Mouse (Mus musculus) heart, embryonic 10.5 days (tissue): ENCODE measurements around the gene Trim11. TPM values are rescaled to one million over a fixed set of nuclear protein-coding genes. Genes with fewer than 3 reads are reported as not detected.

Experiments used
- DNase-seq: peaks from one replicate; pipeline ENCODE4 v3.0.0-alpha.2; 2017; ENCODE audit warnings: low spot score
- H3K27ac ChIP-seq: fragments of 300-500 bp; sonication (generic); 2 replicates; pipeline ENCODE4 v1.5.1; 2016; ENCODE audit warnings: mild to moderate bottlenecking
- H3K27me3 ChIP-seq: fragments of 300-500 bp; sonication (generic); 2 replicates; pipeline ENCODE4 v1.6.1; 2016; ENCODE audit warnings: mild to moderate bottlenecking; ENCODE audit not compliant: poor library complexity, insufficient read depth, severe bottlenecking
- H3K36me3 ChIP-seq: fragments of 300-500 bp; sonication (generic); 2 replicates; pipeline ENCODE4 v1.6.1; 2016; ENCODE audit warnings: mild to moderate bottlenecking, moderate library complexity
- H3K4me1 ChIP-seq: fragments of 300-500 bp; sonication (generic); 2 replicates; pipeline ENCODE4 v1.6.1; 2016; ENCODE audit warnings: mild to moderate bottlenecking
- H3K4me3 ChIP-seq: fragments of 300-500 bp; sonication (generic); 2 replicates; pipeline ENCODE4 v1.5.1; 2016; ENCODE audit warnings: mild to moderate bottlenecking, moderate library complexity
- H3K9me3 ChIP-seq: fragments of 300-500 bp; sonication (generic); 2 replicates; pipeline ENCODE4 v1.6.1; 2016; ENCODE audit warnings: mild to moderate bottlenecking, moderate library complexity
- WGBS: fragments of 180-500 bp; shearing (Covaris S2); methylation state at CpG from one replicate; pipeline ENCODE4 v1.1.7; 2016; 5-methylcytosine and 5-hydroxymethylcytosine counted together
- polyA plus RNA-seq: library from polyadenylated mRNA; unstranded; fragments of >200 nt; fragmentation: Nextera tagmentation; extraction: Ambion mirVana; gene quantifications from 2 replicates; pipeline ENCODE4 v1.2.1, GENCODE M21; 2016

The Trim11 gene
- 24.0 and 31.4 TPM in 2 replicates for polyA plus RNA-seq

- Histone ChIP-seq H3K9me3 (no peaks in the 10 kb centered on the region), H3K36me3 (peaks cover 31% of the 10 kb centered on the region), H3K4me1 (peaks cover 67% of the 10 kb centered on the region), H3K27me3 (no peaks in the 10 kb centered on the region), H3K4me3 (peak within 1 kb of the TSS; percentile 82), H3K27ac (peak within 1 kb of the TSS; percentile 93)
- WGBS: under 1% methylated on average over 64 of the region's 64 CpGs
- DNase-seq: peak; percentile 91
These were observed at the start of gene Trim11 for GRCm38 (mm10) chr11:58978027-58978705. Gene Trim11 (plus strand): TSS chr11:58978093.

DNA sequence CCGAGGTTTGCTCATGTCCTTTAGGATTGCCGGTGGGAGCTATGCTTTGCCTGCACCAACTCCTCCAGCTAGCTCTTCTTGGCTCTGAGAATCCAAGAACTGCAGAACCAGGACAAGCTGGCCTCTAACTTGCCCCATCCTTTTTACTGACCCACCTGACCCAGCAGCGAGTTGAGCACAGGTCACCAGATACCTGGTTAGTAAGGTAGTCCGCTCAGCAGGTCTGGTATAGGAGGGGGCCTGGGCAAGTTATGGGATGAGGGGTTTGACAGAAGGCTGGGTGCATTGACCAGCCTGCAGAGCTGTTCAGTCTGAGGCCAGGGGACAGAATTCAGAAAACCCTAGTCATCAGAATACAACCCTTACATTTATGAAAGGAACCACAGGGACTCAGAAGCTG is 48.8 kb upstream of the Trim11 start:
- Histone ChIP-seq H3K27me3 (peaks cover under 1% of the 10 kb centered on the region; the same call in 1 of the 2 replicates), H3K36me3 (peaks cover 30% of the 10 kb centered on the region), H3K4me1 (peaks cover 20% of the 10 kb centered on the region), H3K9me3 (no peaks in the 10 kb centered on the region), H3K27ac (no peak overlapping the region; the same call in 1 of the 2 replicates), H3K4me3 (no peak overlapping the region)
- no peak for DNase-seq
- 59% methylated on average over 4 of the region's 4 CpGs for WGBS

DNA sequence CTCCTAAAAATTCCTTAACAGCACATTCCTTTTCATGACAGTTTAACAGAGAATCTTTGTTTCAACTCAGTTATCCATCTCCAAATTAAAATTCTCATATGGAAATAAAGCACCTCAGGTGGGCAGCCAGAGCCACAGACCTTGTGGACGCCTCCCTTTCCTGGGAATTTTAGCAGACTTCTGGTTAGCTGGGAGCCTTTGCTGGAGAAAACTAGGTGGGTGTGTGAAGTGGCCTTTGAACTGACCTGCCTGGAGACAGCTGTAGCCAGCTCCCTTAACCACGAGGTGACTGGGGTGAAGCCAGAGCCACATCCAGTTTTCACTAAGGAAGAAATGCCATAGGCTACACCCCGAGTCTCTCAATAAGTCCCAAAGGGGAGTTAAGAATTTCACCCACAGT is 48.3 kb upstream of the Trim11 start:
- Histone ChIP-seq H3K27me3 (no peaks in the 10 kb centered on the region), H3K9me3 (no peaks in the 10 kb centered on the region), H3K4me1 (peaks cover 20% of the 10 kb centered on the region), H3K27ac (no peak overlapping the region), H3K4me3 (no peak overlapping the region), H3K36me3 (peaks cover 36% of the 10 kb centered on the region)
- 42% methylated on average over 3 of the region's 3 CpGs for WGBS
- no peak for DNase-seq

- WGBS: 81% methylated on average over 3 of the region's 3 CpGs
- H3K9me3 ChIP-seq: no peaks in the 10 kb centered on the region
- no peak for DNase-seq
- no peak overlapping the region for H3K27ac ChIP-seq
- H3K4me1 ChIP-seq: peaks cover 20% of the 10 kb centered on the region
- no peak overlapping the region for H3K4me3 ChIP-seq
- peaks cover 40% of the 10 kb centered on the region for H3K36me3 ChIP-seq
- H3K27me3 ChIP-seq: no peaks in the 10 kb centered on the region
These were observed 47.6 kb upstream of the Trim11 start for GRCm38 (mm10) chr11:58930254-58930653.

GRCm38 (mm10) chr11:58931576-58931975 is 46.3 kb upstream of the Trim11 start:
- Histone ChIP-seq H3K9me3 (no peaks in the 10 kb centered on the region), H3K36me3 (peaks cover 51% of the 10 kb centered on the region), H3K27me3 (no peaks in the 10 kb centered on the region), H3K4me3 (no peak overlapping the region), H3K27ac (no peak overlapping the region), H3K4me1 (peaks cover 20% of the 10 kb centered on the region)
- no peak for DNase-seq
- 71% methylated on average over 4 of the region's 4 CpGs for WGBS

GRCm38 (mm10) chr11:58937909-58938308 is 40.0 kb upstream of the Trim11 start:
- no peak for DNase-seq
- Histone ChIP-seq H3K4me3 (peak overlapping the region; percentile 97), H3K9me3 (no peaks in the 10 kb centered on the region), H3K27ac (peak overlapping the region; percentile 97), H3K27me3 (peaks cover 5% of the 10 kb centered on the region; the same call in 1 of the 2 replicates), H3K36me3 (peaks cover 38% of the 10 kb centered on the region), H3K4me1 (peaks cover 21% of the 10 kb centered on the region)
- 2% methylated on average over 13 of the region's 13 CpGs for WGBS

DNA sequence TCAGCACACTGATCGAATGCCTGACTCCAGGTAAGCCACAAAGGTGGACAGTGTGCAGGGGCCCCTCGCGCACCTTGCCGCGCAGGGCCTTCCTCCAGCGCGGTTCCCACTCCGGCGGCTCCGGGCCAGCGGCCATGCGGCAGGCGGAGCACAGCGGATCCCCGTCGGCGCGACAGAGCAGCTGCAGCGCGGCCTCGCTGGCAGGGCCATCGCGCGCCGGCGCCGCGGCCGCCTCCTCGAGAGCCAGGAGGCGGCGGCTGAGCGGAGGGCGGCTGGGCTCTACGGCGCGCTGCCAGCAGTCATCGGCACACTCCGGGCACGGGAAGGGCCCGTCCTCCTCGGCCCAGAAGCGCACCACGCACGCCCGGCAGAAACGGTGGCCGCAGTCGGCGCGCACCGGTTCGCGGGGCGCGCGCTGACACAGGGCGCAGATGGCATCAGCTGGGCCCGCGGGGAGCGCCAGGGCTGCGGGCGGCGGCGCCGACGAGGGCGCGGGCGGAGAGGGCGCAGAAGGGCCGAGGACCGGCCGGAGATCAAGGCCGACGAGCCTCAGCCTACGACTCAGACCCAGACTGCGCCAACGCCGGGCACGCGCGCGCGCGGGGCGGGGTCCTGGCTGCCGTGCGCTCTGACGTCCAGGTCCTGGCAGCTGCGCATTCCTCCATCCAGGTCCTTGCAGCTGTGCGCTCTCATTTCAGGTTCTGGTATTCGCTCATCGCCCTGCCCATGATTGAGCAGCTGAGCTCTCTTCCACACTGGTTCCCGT is 39.4 kb upstream of the Trim11 start, which contains the start of gene Rnf187:
Gene Rnf187 (minus strand): TSS at position 595 of the 766 bp plus-strand sequence.
- peaks cover 5% of the 10 kb centered on the region; the same call in 1 of the 2 replicates for H3K27me3 ChIP-seq
- H3K4me3 ChIP-seq: peak within 1 kb of the TSS; percentile 97
- H3K9me3 ChIP-seq: no peaks in the 10 kb centered on the region
- H3K4me1 ChIP-seq: peaks cover 21% of the 10 kb centered on the region
- DNase-seq: peak; percentile 95
- peaks cover 32% of the 10 kb centered on the region for H3K36me3 ChIP-seq
- peak within 1 kb of the TSS; percentile 97 for H3K27ac ChIP-seq
- under 1% methylated on average over 95 of the region's 95 CpGs for whole genome bisulfite sequencing

- 19% methylated on average over 6 of the region's 6 CpGs for WGBS
- Histone ChIP-seq H3K36me3 (peaks cover 26% of the 10 kb centered on the region), H3K4me3 (peak overlapping the region; percentile 97), H3K27ac (peak overlapping the region; percentile 97), H3K27me3 (peaks cover 10% of the 10 kb centered on the region), H3K9me3 (no peaks in the 10 kb centered on the region), H3K4me1 (peaks cover 21% of the 10 kb centered on the region)
- DNase-seq: no peak
These were observed 38.8 kb upstream of the Trim11 start for GRCm38 (mm10) chr11:58939088-58939439.

DNA sequence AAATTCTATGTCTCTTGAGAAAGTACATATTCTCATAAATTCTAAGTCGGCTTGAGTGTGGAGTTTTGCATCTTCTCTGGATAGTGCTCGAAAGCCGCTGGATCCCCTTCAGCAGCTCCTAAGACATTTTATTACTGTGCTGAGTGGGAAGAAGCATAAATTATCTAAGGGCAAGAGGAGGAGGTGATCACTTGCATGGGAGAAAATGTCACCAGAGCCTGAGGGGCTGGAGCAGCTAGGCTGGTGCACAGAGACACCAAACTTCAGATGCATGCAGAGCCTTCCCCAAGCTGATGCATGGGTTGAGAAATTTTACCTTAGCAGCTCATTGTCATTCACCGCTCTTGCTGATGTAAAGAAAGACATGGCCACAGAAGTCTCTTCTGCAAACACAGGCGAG is 33.8 kb upstream of the Trim11 start:
- Histone ChIP-seq H3K27me3 (peaks cover 48% of the 10 kb centered on the region), H3K27ac (no peak overlapping the region), H3K4me3 (no peak overlapping the region), H3K9me3 (no peaks in the 10 kb centered on the region), H3K4me1 (peaks cover under 1% of the 10 kb centered on the region; the same call in 1 of the 2 replicates), H3K36me3 (no peaks in the 10 kb centered on the region)
- DNase-seq: no peak
- 82% methylated on average over 5 of the region's 5 CpGs for WGBS

- Histone ChIP-seq H3K27me3 (peaks cover 79% of the 10 kb centered on the region), H3K4me3 (no peak overlapping the region), H3K27ac (no peak overlapping the region), H3K36me3 (no peaks in the 10 kb centered on the region), H3K9me3 (no peaks in the 10 kb centered on the region), H3K4me1 (peaks cover 8% of the 10 kb centered on the region; the same call in 1 of the 2 replicates)
- 66% methylated on average over 3 of the region's 3 CpGs for WGBS
- DNase-seq: no peak
These were observed 30.6 kb upstream of the Trim11 start for GRCm38 (mm10) chr11:58947306-58947705.

DNA sequence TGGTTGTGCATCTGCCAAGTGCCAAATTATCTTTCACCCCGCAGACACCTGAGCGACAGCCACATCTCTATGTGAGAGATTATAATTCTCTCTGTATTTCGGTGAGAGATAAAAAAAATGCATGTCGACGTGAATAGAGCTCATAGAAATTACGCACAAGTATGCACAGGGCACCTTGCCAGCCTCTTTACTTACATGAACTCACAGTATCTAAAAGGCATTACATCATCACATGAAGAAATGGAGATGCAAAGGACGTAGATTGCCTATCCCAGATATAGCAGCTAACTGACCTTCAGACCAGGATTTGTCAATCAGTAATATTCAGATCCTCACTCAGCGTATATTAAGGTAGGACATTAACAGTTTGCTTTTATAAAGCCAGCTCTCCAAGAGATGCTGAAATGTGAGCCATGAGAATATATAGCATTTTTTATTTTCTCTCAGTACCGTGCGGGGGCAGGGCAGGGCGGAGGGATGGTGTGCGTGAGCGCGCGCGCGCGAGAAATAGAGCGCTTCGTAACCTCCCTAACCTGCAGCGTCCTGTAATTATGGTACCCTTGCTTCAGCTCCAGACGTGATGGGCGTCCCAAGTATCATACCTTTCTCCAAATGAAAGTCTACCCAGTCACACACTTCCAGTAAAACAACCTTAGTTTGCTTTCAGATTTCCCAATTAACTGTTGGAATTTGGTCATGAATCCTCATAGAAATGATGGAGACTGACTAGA is 29.9 kb upstream of the Trim11 start:
- peak overlapping the region; percentile 74 for H3K27ac ChIP-seq
- WGBS: 22% methylated on average over 23 of the region's 23 CpGs
- H3K36me3 ChIP-seq: no peaks in the 10 kb centered on the region
- no peaks in the 10 kb centered on the region for H3K9me3 ChIP-seq
- DNase-seq: no peak
- peaks cover 74% of the 10 kb centered on the region for H3K27me3 ChIP-seq
- H3K4me1 ChIP-seq: peaks cover 8% of the 10 kb centered on the region; the same call in 1 of the 2 replicates
- H3K4me3 ChIP-seq: peak overlapping the region; percentile 58

- WGBS: under 1% methylated on average over 48 of the region's 48 CpGs
- no peak for DNase-seq
- H3K27me3 ChIP-seq: peaks cover 72% of the 10 kb centered on the region
- H3K4me3 ChIP-seq: peak within 1 kb of the TSS; percentile 58
- H3K27ac ChIP-seq: peak within 1 kb of the TSS; percentile 74
- no peaks in the 10 kb centered on the region for H3K36me3 ChIP-seq
- H3K9me3 ChIP-seq: no peaks in the 10 kb centered on the region
- H3K4me1 ChIP-seq: peaks cover 17% of the 10 kb centered on the region
These were observed 29.1 kb upstream of the Trim11 start, which contains the start of gene Hist3h2ba for GRCm38 (mm10) chr11:58948542-58949479. Gene Hist3h2ba (plus strand): TSS chr11:58948920.
